Mouse (Mus musculus) intestine, embryonic 16.5 days (tissue): ENCODE measurements around the gene Mpl. TPM values are rescaled to one million over a fixed set of nuclear protein-coding genes. Genes with fewer than 3 reads are reported as not detected.

Experiments used
- ATAC-seq: fragments of 200-750 bp; cut with Nextera tagmentation; 2 replicates; pipeline ENCODE4 v1.8.0; 2017; ENCODE audit warnings: moderate TSS enrichment, moderate library complexity
- H3K27ac ChIP-seq: fragments of 300-500 bp; sonication (generic); 2 replicates; pipeline ENCODE4 v1.5.1; 2014; ENCODE audit warnings: mild to moderate bottlenecking, low read length
- H3K27me3 ChIP-seq: fragments of 300-500 bp; sonication (generic); replicated peaks from 2 replicates; pipeline ENCODE4 v1.6.1; 2014; ENCODE audit warnings: low read length, control low read depth, mixed read lengths; ENCODE audit not compliant: control insufficient read depth, insufficient read depth
- H3K36me3 ChIP-seq: fragments of 300-500 bp; sonication (generic); 2 replicates; pipeline ENCODE4 v1.6.1; 2014; ENCODE audit warnings: low read length, control low read depth; ENCODE audit not compliant: control insufficient read depth, insufficient read depth
- H3K4me1 ChIP-seq: fragments of 300-500 bp; sonication (generic); 2 replicates; pipeline ENCODE4 v1.6.1; 2014; ENCODE audit warnings: low read length, control low read depth, mixed read lengths; ENCODE audit not compliant: control insufficient read depth, insufficient read depth
- H3K4me2 ChIP-seq: fragments of 300-500 bp; sonication (generic); 2 replicates; pipeline ENCODE4 v1.6.1; 2014; ENCODE audit warnings: low read depth, low read length, control low read depth
- H3K4me3 ChIP-seq: fragments of 300-500 bp; sonication (generic); 2 replicates; pipeline ENCODE4 v1.5.1; 2014; ENCODE audit warnings: mild to moderate bottlenecking, low read length
- H3K9ac ChIP-seq: fragments of 300-500 bp; sonication (generic); 2 replicates; pipeline ENCODE4 v1.6.1; 2014; ENCODE audit warnings: low read depth, low read length
- H3K9me3 ChIP-seq: fragments of 300-500 bp; sonication (generic); 2 replicates; pipeline ENCODE4 v1.6.1; 2016; ENCODE audit warnings: low read length, control low read depth; ENCODE audit not compliant: control insufficient read depth
- WGBS: fragments of 180-500 bp; shearing (Covaris S2); extraction: QIAGEN DNeasy Blood & Tissue Kit; methylation state at CpG from one replicate; pipeline ENCODE4 v1.1.7; 2014; 5-methylcytosine and 5-hydroxymethylcytosine counted together
- polyA plus RNA-seq: library from polyadenylated mRNA; unstranded; fragments of >200 nt; fragmentation: Nextera tagmentation; extraction: Ambion mirVana; gene quantifications from 2 replicates; pipeline ENCODE4 v1.2.1, GENCODE M21; 2015

The Mpl gene
- polyA plus RNA-seq, 1 experiment from 2014 or later: 0.11 TPM

GRCm38 (mm10) chr4:118429215-118429895 lies 28.0 kb downstream of the Mpl start:
- Histone ChIP-seq H3K9ac (peak overlapping the region; percentile 92), H3K36me3 (peaks cover 21% of the 10 kb centered on the region), H3K4me3 (peak overlapping the region; percentile 72), H3K4me2 (peak overlapping the region; percentile 83), H3K4me1 (peaks cover 28% of the 10 kb centered on the region), H3K27me3 (no peaks in the 10 kb centered on the region), H3K9me3 (no peaks in the 10 kb centered on the region), H3K27ac (peak overlapping the region; percentile 89)
- WGBS: 44% methylated on average over 7 of the region's 7 CpGs
- no peak for ATAC-seq

DNA sequence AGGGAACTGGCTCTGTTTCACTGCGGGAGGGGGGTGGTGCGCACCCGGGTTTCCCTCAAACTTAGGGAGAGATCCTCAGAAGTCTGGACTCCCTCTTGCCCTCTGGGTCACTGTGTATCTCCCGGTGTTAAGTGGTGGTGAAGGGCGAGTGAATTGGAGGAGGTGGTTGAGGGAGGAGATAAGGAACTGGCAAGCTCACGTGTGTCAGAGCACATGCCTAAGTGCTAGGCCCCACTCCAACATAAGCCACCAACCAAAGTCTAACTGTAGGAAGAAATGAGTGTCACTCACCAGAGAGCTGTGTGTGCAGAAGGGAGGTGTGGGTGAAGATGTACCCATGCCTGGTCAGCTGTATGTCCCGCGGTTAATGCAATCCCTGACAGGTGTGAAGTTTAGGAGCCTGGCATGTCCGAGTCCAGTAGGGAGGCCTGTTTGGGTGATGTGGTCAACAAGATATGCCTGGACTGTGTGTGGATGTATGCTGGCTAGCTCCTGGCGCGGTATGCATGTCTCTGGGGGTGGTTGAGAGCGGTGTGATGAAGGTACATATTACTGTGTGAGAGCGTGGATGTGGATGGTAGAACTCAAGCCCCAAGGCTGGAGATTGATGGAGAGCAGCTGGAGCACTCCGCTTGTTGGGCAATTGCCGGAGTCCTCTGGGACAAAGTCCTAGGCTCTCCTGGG lies 28.6 kb downstream of the Mpl start:
- 27% methylated on average over 15 of the region's 15 CpGs for WGBS
- ATAC-seq: peak; percentile 48

DNA sequence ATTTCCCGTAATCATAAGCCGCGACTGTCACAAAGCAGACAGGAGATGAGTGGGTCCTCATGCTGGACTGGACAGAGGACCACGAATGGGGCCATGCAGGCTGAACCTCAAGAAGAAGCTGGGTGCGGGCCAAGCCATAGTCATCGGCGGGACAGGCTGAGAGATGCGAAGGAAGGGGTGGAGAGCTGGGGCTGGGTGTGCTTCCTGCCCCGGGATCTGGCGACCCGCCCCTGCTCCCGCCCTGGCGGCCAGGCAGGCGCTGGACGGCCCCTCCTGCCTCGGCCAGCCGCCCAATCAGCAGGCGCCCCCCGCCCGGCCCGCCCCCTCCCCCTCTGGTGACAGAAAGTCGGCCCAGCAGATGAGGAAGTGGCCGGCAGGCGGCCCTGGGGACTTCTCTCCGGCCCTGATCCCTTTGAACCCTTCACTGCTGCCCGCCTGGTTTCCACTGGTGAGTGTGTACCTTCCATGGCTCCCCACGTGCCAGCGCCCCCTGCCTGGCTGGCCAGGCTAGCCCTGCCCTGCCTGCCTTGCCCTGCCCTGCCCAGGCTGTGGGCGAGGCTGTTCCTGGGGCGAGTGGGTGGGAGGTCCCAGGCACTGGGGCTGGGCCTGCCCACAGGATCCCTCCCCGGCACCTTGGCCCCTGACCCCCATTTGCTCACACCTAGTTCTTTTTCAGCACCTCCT lies 29.4 kb downstream of the Mpl start, which contains the start of gene Elovl1:
Gene Elovl1 (plus strand): TSS at position 326 of the 684 bp plus-strand sequence.
- peak within 1 kb of the TSS; percentile 83 for H3K4me2 ChIP-seq
- H3K4me3 ChIP-seq: peak within 1 kb of the TSS; percentile 72
- H3K27ac ChIP-seq: peak within 1 kb of the TSS; percentile 89
- H3K9ac ChIP-seq: peak within 1 kb of the TSS; percentile 92
- ATAC-seq: peak; percentile 96
- no peaks in the 10 kb centered on the region for H3K27me3 ChIP-seq
- WGBS: under 1% methylated on average over 16 of the region's 31 CpGs
- H3K36me3 ChIP-seq: peaks cover 15% of the 10 kb centered on the region
- no peaks in the 10 kb centered on the region for H3K9me3 ChIP-seq
- H3K4me1 ChIP-seq: peaks cover 26% of the 10 kb centered on the region

More for the DNA sequence above, 28.6 kb downstream of the Mpl start:
- Histone ChIP-seq H3K4me3 (peak overlapping the region; percentile 72), H3K9me3 (no peaks in the 10 kb centered on the region), H3K36me3 (peaks cover 21% of the 10 kb centered on the region), H3K4me1 (peaks cover 26% of the 10 kb centered on the region), H3K27ac (peak overlapping the region; percentile 89), H3K27me3 (no peaks in the 10 kb centered on the region), H3K4me2 (peak overlapping the region; percentile 83), H3K9ac (peak overlapping the region; percentile 92)

DNA sequence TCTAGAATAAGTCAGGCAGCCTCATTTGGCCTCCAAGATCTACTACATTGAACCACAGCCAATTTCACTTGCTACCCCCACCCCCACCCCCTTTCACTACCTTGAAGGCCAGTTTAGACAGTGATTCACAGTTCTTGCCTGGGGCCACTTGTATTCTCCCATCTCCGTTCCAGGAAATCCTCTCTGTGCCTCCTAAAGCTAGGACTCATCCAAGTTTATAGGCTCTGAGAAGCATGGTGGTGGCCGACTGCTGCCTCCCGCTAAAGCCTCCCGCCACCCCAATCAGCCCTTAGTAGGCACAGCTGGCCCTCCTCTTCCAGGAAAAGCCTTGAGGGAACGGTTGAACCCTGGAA lies 29.9 kb downstream of the Mpl start:
- 1% methylated on average over 5 of the region's 5 CpGs for WGBS
- peak; percentile 29; the same call in 1 of the 2 replicates for ATAC-seq

GRCm38 (mm10) chr4:118425374-118425773 lies 31.9 kb downstream of the Mpl start:
- Histone ChIP-seq H3K36me3 (no peaks in the 10 kb centered on the region), H3K27me3 (no peaks in the 10 kb centered on the region), H3K9ac (no peak overlapping the region), H3K4me1 (peaks cover 30% of the 10 kb centered on the region), H3K27ac (no peak overlapping the region), H3K4me3 (no peak overlapping the region), H3K4me2 (no peak overlapping the region), H3K9me3 (no peaks in the 10 kb centered on the region)
- 100% methylated on average over 1 of the region's 1 CpGs for WGBS
- no peak for ATAC-seq

More for the DNA sequence above, 29.9 kb downstream of the Mpl start:
- Histone ChIP-seq H3K27me3 (no peaks in the 10 kb centered on the region), H3K9ac (peak overlapping the region; percentile 77), H3K9me3 (no peaks in the 10 kb centered on the region), H3K4me3 (peak overlapping the region; percentile 72), H3K36me3 (peaks cover 13% of the 10 kb centered on the region), H3K4me1 (peaks cover 26% of the 10 kb centered on the region), H3K4me2 (peak overlapping the region; percentile 71), H3K27ac (peak overlapping the region; percentile 81)

DNA sequence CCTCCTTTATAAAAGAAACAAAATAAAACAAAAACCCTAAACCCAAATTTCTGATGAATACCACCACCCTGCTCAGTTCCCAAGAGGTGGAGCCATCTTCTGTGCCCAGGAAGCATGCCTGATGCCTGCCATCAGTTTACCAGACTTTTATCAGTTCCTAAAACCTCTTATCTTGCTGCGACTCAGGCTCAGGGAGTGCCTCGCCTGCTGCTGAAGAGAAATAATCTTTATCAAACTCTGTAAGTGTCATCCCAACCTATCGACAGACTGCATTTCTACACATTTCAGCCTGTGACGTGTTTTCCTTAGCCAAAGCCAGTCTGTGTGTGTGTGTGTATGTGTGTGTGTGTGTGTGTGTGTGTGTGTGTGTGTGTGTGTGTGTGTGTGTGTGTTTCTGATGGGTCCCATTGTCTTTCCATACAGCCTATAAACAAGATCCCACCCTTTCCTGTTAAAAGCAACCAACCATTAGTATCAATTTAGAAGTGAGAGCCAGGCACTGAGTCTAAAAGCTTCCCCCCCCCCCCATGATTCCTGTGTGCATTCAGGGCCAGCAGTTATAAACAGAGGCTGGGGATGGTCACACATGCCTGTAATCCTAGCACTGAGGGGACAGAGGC lies 32.7 kb downstream of the Mpl start:
- Histone ChIP-seq H3K4me1 (peaks cover 24% of the 10 kb centered on the region), H3K27me3 (no peaks in the 10 kb centered on the region), H3K4me3 (no peak overlapping the region), H3K9me3 (no peaks in the 10 kb centered on the region), H3K36me3 (no peaks in the 10 kb centered on the region), H3K4me2 (no peak overlapping the region), H3K27ac (no peak overlapping the region), H3K9ac (no peak overlapping the region)
- no peak for ATAC-seq
- WGBS: 67% methylated on average over 4 of the region's 4 CpGs

DNA sequence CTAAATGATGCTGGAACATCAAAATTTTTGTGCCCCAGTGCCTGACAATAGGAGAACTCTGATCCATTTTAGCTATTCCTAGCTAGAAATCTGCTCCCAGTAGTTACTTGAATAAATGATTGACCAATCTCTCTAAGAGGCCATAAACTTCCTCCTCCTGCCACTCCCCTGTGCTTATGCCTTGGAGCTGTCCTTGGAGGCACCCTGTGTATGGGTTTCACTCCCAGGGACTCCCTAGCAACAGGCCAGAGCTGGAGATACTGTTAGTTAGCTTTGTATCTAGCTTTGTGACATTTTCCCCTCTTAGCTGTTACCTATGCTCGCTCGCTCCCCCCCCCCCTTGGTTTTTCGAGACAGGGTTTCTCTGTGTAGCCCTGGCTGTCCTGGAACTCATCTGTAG lies 35.9 kb downstream of the Mpl start:
- Histone ChIP-seq H3K4me1 (peaks cover 11% of the 10 kb centered on the region), H3K4me3 (no peak overlapping the region), H3K4me2 (no peak overlapping the region), H3K36me3 (no peaks in the 10 kb centered on the region), H3K27me3 (no peaks in the 10 kb centered on the region), H3K27ac (peak overlapping the region; percentile 77), H3K9ac (no peak overlapping the region), H3K9me3 (no peaks in the 10 kb centered on the region)
- ATAC-seq: peak; percentile 94
- WGBS: 74% methylated on average over 3 of the region's 3 CpGs

DNA sequence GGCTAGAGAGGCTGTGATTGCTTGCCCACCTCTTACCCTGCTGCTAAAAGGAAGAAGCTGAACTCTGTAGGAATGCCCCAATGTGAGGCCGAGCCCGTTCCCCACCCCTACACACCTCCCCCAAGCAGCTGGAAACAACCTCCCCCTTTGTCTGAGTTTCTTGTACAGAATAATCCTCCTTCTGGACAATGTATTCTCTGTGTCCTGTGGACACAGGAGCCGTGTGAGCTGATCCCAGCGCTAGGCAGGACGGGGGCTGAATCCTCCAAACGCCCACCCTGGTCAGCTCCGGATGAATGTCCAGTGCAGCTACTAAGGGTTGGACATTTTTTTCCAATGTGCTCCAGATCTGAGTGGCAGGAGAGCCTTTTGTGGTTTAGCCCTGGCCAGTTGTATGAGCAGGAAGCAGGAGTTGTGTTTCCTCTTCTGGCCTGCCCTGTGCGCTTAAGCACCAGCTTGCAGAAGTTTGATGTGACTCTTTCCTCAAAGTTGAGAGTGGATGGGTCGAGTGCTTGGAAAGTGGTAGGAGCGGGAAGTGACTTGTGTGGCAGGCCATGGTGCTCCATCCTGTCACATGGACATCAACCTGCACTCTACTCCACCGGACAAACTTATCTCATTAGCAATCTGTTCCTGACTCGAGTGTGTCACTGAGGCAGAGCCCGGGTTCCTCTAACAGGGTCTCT lies 40.1 kb downstream of the Mpl start:
- Histone ChIP-seq H3K9ac (no peak overlapping the region), H3K9me3 (no peaks in the 10 kb centered on the region), H3K27ac (no peak overlapping the region), H3K4me2 (no peak overlapping the region), H3K4me3 (no peak overlapping the region), H3K4me1 (peaks cover 11% of the 10 kb centered on the region), H3K36me3 (peaks cover 20% of the 10 kb centered on the region), H3K27me3 (no peaks in the 10 kb centered on the region)
- 85% methylated on average over 13 of the region's 13 CpGs for WGBS
- no peak for ATAC-seq
